Mouse (Mus musculus) liver, postnatal 0 days (tissue): Measurements from ENCODE around the gene Cdc42bpa.

Experiments used
- CTCF ChIP-seq: sonication (generic); IDR thresholded peaks from 2 replicates; pipeline ENCODE4 v1.5.1; 2016; ENCODE audit warnings: antibody characterized with exemption, low read depth
- EP300 ChIP-seq: IDR thresholded peaks from 2 replicates; pipeline ENCODE4 v1.6.1; 2016; ENCODE audit warnings: antibody characterized with exemption, low read depth, mild to moderate bottlenecking

DNA sequence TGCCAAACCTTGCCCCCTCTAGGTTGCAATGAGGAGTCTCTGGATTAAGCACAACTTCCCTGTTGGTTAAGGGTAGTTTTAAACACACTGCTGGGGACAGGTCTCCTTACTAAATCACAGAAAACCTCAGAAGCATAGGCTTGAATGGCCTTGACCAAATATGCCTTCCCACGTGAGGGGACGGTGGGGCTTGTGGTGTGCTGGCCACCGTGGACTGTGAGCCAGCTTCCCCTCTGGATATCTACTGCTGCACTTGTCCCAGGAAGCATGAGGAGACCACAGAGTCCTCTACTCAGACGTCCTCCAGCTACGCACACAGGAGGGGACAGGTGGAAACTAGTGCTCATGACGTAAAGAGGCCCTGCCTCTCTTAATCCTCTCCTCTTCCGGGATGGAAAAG, 202.7 kb downstream of the Cdc42bpa start:
- TF ChIP-seq CTCF (no peak), EP300 (no peak)
